Mouse (Mus musculus): ENCODE results near the gene Rabgap1l. TPM values are rescaled to one million over a fixed set of nuclear protein-coding genes. Genes with fewer than 3 reads are reported as not detected.

Gene Rabgap1l
- total RNA-seq, 2 experiments from 2014 or later = 188 to 213 TPM

DNA sequence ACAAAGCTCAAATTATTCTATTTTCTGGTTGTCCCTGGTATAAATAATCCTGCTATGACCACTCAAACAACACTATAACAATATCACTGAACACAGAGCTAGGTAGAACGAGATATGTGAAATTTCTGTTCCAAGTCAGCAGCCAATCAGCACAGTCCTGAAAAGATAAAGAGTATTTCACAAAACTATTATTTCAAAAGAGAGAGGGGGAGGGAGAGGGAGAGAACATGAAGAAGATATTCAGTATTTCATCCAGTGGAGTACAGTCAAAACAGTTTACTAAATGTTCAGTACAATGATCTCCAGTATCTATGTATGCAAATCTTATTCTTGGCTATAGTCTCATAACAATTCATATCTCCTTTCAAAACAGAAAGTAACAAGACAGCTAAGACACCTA lies 5.1 kb downstream of the Rabgap1l start:
- DNase-seq (ENCODE audit: low spot score in 2 of 2) = no peak

DNA sequence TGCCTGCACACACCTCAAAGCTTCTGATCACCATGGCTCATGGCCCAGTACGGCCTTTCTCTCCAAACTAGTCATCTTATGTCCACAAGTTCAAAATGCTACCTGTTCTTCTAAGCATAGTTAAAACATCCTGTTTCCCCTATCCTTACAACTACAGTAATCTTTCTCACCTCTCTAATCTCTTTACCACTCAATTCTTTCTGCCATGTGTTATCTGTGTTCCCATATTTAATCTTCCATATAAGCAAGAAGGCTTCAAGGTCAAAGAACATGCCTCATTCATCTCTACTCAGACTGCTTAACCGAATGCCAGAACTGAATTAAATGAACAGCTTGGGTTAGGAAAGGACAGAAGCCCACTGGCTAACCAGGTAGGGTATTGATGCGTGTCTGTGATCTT lies 5.8 kb downstream of the Rabgap1l start:
- no peak for DNase-seq (ENCODE audit: low spot score in 2 of 2)

DNA sequence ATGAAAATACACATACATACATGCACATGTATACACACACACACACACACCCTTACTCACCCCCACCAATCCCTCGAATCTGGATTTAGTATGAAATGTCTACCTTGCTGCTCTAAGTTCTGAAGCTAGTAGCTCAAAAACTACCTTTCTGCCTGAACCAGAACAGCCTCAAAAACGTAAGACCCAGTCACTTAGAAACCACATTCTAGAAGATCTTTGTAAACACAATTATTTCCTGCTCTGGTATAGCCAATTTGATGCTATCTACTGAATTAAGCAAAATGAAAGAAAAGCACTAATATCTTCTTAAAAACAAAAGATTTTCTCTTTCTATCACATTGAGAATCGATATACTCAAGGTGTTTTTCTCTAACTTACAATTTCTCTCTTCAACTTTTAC lies 6.4 kb downstream of the Rabgap1l start:
- DNase-seq (ENCODE audit: low spot score in 2 of 2) = no peak

DNA sequence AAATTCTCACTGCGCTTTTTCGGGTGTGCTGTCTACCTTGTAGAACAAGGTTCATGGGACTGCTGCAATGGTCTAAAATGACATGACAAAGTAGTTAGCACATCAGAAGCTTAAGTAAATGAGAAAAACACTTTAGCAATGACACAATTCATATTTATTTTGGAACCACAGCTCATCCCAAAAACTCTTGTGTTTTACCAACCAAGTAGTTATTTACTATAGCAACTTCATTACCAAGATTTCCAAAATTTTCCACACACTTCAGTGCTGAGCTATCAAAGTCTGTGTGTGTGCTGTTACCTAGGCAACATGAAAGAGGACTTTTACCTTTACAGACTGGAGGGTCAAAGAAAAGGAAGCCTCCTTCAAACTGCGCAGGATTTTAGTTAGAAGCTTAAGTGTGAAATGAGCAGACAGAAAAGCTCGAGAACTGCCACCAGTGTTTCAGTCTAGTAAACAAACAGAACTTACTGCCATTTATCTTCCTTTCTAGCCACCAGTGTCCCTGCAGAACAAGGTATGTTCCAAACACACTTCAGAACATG lies 7.3 kb downstream of the Rabgap1l start:
- DNase-seq (ENCODE audit: low spot score in 2 of 2) = no peak

DNA sequence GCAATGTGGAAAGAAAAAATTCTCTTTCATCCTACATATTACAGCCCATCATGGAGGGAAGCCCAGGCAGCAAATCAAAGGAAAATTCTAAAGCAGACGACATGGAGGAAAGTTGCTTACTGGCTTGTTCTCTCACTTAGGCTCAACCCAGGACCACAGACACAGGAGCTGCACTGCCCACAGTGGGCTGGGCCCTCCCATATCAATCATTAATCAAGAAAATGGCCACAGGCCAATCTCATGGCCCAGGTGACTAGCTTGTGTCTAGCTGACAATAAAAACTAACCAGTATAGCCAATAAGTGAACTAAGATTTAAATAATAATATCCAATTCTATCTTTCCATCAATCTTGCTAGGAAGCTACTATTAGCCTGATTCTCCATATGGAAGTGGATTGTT lies 8.9 kb downstream of the Rabgap1l start:
- no peak for DNase-seq (ENCODE audit: low spot score in 2 of 2)

DNA sequence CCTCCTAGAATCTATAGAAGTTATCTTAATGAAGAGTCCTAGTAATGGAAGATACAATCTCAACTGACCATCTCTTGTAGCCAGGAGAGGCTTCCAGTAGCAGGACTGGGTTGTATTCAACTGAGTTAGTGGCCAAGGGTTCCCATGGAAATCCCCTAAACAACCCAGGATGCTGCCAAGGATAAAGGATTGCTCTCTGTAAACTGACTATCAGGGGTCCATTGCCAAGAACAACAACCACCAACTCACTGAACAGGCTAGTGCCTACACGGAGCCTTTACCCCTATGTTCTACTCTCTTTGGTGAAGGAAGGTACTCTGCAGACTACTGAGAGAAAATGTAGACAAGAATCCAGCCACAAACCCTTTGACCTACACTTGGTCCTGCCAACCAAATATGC lies 18.8 kb downstream of the Rabgap1l start:
- DNase-seq (ENCODE audit: low spot score in 2 of 2) = no peak

DNA sequence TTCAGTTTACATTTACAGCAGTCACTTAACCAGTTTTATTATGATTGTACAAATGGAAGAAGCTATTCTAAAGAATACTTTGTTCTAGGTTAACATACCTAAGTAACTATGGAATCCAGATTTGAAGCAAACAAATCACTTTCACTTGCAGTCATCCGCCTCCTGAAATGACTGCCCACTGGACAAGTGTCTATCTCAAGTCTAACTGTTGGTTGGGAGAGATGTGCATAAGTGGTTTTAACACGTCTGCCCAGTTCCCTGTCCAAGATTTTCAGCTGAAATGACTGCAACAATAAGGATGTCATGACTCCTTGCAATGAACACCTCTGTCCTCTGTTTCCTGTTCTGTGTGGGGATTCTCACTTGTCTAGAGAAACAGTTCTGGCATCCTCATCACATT lies 27.4 kb downstream of the Rabgap1l start:
- no peak for DNase-seq (ENCODE audit: low spot score in 2 of 2)

DNA sequence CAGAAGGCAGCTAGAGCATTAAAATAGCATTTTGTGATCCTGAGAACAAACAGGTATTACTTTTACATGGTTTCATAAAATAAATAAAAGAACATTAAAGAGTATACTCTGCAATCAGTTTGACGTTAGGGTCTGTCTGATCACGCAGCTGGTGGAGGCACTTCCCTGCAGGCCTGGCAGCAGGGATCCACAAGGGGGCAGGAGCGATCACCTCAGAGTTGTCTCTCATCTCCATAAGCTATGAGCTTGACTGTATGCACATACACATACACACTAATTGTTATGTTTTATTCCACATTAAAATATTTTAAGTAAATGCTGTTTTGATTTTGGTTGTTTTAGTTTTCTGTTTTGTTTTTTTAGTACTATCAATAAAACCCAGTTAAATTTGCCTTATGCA lies 34.8 kb downstream of the Rabgap1l start:
- DNase-seq (ENCODE audit: low spot score in 2 of 2) = peak; percentile 53 to 64

DNA sequence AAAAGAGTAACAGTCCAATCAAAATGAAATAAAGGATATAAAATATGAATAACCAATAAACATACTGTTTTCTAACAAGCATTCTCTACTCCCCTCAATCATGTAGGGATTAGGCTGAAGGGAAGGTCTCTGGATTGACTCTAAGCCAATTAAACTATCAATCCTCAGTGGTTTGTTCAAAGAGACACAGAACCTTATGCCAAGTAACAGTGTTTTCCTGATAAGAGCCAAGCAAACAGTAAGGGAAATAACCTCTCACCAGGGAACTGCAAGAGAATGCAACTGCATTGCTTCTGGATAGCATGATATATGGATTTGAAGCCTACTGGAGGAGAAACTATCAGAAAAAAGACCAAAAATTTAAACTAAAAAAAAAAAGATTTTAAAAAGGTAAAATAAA lies 37.7 kb downstream of the Rabgap1l start:
- DNase-seq (ENCODE audit: low spot score in 2 of 2) = no peak

DNA sequence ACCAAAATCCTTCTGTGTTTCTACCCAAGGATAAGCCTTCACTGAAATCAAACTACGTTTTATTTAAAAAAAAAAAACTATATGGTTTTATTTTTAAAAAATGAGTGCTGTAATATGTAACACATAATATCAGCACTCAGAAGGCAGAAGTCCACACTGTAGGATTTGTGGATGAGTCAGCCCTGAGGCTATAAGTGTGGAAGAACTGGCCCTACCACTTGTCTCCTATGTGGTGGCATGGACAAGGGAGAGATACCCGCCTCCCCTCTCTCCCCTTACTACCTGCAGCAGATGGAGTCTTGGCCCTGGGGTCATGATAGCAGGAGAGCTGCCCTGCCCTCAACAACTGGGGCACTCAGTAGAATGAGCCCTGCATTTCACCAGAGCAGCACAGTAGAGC lies 42.4 kb downstream of the Rabgap1l start:
- DNase-seq (ENCODE audit: low spot score in 2 of 2) = no peak

DNA sequence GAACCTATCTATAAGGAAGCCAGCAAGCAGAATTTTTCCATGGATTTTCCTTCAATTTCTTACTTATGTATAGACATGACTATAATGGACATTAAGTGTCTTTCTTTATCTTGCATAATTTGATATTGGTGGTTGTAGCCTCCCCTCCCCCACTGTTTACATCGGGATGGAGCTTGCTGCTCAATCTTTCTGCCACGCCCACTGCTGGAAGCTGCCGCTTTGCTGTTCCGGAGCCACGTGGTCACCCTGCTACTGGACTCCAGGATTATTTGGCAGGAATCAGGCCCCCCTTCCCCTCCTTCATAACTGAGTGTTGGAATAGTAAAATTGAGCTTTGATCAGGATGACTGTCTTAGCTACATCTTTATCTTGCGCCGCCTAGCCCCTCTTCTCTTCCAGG lies 46.2 kb downstream of the Rabgap1l start:
- no peak for DNase-seq (ENCODE audit: low spot score in 2 of 2)

DNA sequence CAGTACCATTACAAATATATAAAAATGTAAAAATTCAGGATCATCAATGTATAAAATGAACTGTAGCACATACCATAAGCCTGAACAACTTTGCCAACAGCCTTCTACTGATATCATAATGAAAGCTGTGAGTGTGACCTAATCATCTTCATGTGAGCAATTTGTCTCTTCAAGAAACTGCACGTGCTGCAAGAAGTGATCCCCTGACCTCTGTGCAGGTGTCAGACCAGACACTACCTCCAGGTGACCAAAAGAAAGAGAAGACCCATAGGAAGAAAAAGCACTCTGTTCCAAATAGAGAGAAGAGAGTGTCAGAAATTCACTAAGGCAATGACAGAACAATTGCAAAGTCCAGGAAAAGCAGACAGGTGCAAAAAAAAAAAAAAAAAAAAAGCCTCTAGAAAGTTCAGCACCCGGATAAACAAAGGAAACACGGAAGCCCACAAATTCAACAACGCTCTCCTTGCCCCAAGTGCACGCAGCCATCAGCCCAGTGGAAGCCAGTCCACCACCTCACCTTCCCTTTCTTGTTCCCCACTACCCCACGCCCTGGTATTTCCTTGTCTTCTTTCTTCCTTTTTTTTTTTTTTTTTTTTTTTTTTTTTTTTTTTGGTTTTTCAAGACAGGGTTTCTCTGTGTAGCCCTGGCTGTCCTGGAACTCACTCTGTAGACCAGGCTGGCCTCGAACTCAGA lies 47.6 kb downstream of the Rabgap1l start:
- DNase-seq (ENCODE audit: low spot score in 2 of 2) = no peak

DNA sequence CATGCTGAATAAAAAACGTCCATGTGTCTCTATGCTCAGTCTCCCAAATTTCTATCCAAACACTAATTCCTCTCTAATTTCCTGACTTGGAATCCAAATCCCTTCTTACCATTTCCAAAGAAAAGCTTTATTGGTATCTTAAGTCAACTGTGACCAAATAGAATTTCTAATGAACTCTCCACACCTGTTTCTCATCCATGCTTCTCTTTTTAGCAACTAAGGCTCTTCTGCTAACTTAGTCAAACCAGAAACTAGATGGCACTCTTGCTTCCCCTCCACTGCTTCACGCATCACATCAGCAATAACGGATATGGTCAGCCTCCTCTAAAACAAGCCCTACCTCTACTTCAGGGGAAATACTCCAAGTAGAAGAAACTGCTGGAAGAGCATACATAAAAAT lies 49.0 kb downstream of the Rabgap1l start:
- DNase-seq (ENCODE audit: low spot score in 2 of 2) = no peak

DNA sequence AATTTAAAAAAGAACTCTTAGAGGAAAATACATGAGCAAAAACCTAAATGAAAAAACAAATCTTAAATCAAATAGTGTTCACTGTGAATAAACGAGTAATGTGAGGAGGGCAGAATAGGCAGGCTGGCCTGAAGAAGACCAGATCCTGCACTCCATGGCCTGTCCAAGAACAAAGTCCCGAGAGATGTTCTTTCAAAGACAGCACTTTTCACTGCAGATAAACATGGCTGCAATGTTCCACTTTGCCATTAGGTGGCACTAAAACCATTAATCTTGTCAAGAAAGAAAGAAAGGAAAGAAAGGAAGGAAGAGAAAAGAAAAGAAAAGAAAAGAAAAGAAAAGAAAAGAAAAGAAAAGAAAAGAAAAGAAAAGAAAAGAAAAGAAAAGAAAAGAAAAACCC lies 49.8 kb downstream of the Rabgap1l start:
- DNase-seq (ENCODE audit: low spot score in 2 of 2) = peak; percentile 55 to 66

DNA sequence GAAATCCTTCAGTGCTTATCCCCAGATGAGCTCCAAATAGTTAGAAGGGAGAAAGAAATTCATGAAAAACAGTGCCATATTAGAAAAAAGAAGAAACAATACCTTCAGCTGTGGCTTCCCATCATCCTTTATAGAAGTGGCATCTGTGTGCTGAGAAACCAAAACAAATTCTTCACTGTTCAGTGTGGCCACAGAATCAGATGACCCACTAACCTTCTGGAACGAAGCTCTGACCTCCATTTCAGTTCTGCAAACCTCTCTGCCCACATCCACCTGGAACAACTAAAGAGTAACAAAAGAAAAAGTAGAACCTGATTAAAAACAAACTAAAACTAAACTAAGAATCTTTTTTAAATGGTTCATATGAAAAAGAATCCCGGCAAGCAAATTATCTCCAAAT lies 52.4 kb downstream of the Rabgap1l start:
- no peak for DNase-seq (ENCODE audit: low spot score in 2 of 2)

DNA sequence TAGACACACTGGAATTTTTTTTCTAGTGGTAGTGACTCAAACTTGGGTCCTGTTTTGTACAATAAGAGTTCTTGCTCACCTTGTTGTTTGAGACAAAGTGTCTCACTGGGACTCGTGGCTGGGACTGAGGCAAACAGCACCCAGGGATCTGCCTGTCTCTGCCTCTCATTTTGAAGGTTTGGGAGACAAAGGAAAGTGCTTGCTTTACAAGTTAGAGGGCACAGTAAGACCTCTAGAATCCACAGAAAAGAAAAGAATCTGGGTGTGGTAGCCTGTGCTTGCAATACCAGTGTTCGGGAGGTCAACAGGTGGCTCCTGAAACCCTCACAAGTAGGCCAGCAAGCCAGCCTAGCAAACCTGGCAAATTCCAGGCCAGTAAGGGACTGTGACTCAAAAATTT lies 58.3 kb downstream of the Rabgap1l start:
- no peak for DNase-seq (ENCODE audit: low spot score in 2 of 2)

DNA sequence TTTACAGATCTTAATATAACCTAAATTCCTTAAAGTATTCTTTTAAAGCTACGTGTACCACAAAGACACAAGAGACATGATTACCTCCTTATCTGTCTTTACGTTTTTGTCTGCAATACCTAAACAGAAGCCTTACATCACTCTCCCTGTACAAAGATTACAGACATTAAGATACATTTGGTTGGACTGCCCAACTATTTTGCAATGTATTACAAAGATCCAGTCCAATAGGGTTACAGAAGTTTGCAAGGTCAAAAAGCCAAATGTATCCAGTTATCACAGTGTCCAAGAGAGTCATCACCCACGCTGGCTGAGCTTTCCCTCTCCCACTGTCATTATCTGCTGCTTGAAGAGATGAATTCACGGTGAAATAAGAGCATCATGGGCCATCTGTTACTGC lies 63.1 kb downstream of the Rabgap1l start:
- no peak for DNase-seq (ENCODE audit: low spot score in 2 of 2)

DNA sequence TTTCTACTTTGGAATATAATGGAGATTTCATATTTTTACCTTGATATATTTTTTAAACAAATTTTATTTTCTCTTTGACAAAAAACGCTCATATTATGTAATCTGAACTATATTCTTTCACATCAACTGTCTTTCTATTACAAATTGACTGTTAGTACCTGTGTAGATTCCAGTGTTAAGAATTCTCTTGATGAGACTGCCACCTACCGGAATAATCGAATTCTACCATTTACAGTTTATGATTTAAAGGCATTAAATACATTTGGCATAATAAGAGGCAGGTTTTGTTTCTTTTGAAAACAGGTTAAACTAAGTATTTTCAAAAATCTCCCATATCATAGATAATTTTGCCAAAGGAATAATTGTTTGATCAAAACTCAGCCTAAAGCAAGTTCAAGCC lies 75.3 kb downstream of the Rabgap1l start:
- no peak for DNase-seq (ENCODE audit: low spot score in 2 of 2)

DNA sequence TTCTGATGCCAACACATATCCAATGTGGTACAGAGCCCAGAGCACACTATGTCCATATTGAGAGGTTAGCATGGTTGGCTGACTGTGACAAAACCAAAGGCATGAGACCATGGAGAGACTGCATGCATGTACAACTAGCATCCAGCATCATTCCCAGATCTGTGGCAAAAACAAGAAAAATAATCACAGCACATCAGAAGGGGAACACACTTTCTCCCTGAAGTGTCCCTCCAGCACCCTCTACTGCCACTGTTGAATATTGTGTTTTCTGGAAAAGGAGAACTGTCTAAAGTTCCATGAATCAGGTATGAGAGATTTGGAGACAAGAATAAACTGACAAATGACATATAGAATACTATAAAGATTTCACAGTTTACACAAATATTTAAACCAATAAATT lies 78.3 kb downstream of the Rabgap1l start:
- peak; percentile 28 to 51 for DNase-seq (ENCODE audit: low spot score in 2 of 2)

DNA sequence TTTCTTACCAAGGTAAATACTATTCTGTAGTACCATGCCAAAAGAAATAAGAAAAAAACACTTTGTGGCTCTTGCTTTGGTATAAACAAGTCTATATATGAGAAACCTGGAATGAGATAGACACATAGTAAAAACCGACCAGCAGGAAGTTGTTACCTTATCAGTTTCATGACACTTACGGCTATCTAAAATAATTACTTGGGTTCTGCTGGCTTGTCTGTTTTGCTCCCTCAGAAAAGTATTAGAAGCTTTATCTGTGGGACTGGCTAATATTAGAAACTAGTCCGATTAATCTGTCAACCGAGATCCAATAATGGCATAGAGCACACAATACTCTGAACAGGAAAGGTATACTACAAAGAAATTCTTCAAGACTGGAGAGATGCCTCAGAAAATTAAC lies 79.1 kb downstream of the Rabgap1l start:
- no peak for DNase-seq (ENCODE audit: low spot score in 2 of 2)

DNA sequence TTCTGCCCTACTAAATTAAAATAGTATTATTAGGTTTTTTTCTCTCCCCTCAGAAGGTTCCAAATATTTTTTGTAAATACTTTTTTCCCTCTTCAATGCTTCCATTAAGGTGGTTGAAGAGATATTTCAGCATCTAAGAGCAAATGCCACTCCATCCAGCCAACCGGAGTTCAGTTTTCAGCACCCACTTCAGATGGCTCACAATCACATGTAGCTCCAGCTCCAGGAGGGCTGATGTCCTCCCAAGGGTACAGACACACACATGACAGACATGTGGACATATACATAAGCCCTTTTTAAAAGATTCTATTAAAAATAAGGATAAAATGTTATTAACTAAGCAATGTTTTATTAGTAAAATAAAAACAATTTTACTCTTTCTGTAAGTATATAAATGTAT lies 79.6 kb downstream of the Rabgap1l start:
- no peak for DNase-seq (ENCODE audit: low spot score in 2 of 2)

DNA sequence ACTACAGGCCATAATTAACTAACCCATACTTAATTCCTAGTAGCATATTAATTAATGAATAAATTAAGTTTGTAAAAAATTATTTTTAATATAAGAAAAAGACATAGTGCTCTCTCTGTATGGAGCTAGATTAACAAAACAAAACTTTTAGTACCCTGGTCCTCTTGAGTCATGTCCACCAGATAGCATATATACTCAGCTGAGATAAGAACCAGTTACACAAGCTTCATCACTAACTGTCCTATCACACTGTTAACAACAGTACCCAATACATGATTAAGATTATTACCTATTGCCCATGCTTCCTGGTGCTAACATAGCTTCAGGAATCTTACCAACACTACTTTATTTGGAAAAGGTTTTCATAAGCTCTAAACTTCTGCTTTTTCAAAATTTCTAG lies 82.5 kb downstream of the Rabgap1l start:
- no peak for DNase-seq (ENCODE audit: low spot score in 2 of 2)

DNA sequence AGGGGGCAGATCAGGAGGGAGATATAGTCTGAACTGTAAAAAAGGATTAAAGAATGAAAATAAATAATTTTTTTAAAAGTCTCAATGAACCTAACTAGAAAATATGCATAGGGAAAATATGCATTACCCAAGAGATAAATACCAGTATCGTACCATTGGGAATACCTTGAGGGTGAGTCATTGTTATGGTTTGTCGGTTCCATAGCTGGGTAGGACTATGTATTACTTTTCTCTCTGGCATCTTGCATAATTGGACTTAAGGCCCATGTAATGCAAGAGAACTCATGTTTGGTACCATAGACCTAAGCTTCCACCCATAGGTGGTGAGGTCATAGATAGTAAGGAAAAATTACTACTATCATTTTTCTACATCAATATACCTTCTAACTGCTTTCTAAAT lies 88.4 kb downstream of the Rabgap1l start:
- DNase-seq (ENCODE audit: low spot score in 2 of 2) = no peak

DNA sequence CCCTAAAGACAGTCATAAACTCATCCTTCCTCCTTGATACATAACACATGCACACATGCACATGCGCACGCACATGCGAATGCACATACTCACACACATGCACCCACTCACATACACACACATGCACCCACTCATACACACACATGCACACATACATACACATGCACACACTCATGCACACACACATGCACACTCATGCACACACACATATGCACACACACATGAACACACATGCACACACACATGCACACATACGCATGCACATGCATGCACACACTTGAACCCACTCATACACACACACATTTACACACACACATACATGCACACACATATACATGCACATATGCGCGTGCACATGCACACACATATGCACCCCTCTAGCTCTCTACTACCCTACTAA lies 89.2 kb downstream of the Rabgap1l start:
- DNase-seq (ENCODE audit: low spot score in 2 of 2) = no peak

Measured in layer of hippocampus, postnatal 10 days (tissue).